Mouse (Mus musculus): Measurements from ENCODE around the gene Vmn1r119. TPM values are rescaled to one million over a fixed set of nuclear protein-coding genes. Genes with fewer than 3 reads are reported as not detected.
"Not testable (repeated sequence)": the region's sequence is repeated elsewhere in the genome, so short reads cannot be mapped to it uniquely, and the experiment has no call there.

Vmn1r119 gene
- total RNA-seq (2021) = not detected
- long read RNA-seq, experiment 1 = 0 reads
- long read RNA-seq, experiment 2 = 0 reads

DNA sequence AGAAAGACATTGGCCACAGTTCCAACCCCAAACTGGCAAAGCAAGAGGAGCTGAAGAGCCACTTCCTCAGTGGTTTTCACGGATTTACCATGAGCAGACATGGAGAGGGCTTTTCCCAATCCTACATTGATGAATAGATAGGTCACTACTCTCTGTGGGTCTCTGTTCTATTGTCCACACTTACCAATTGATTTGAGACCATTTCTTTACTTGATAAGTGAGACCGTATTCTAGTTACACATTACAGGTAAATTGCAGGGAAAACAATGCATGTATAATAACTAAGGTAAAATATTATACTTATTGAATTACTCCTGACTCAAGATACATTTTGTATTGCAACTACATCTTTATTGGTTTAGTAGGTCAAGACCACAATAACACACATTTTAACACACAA lies at the start of gene Vmn1r119:
TSS of gene Vmn1r119 (minus strand) at position 101 of the 400 bp plus-strand sequence.
- H3K4me3 ChIP-seq; intact Hi-C loops (cut with DNase I); H3K27ac ChIP-seq; DNase-seq (ENCODE audit: extremely low spot score in 1 of 2, low spot score in 2 of 2): not testable (repeated sequence)

DNA sequence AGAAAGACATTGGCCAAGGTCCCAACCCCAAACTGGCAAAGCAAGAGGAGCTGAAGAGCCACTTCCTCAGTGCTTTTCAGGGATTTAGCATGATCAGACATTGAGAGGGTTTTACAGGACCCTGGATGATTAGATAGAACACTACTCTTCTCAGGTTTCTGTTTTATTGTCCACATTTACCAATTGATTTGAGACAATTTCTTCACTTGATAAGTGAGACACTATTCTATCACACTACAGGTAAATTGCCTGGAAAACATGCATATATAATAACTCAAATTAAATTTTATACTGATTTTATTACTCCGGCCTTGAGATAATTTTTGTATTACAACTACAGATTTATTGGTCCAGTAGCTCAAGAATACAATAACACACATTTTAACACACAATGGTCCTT lies 41.4 kb upstream of the Vmn1r119 start, which contains the start of gene Vmn1r120:
TSS of gene Vmn1r120 (minus strand) at position 101 of the 400 bp plus-strand sequence.
- H3K27ac ChIP-seq; H3K4me3 ChIP-seq; intact Hi-C loops (cut with DNase I); DNase-seq (ENCODE audit: extremely low spot score in 1 of 2, low spot score in 2 of 2): not testable (repeated sequence)

Other genes starting within 250 kb of the Vmn1r119 start
- not detected for gene Vmn1r112, start 241.3 kb downstream of the Vmn1r119 start, total RNA-seq (2021)
- not detected for gene Vmn1r113, start 225.2 kb downstream of the Vmn1r119 start, total RNA-seq (2021)
- gene Vmn1r114, start 200.3 kb downstream of the Vmn1r119 start, total RNA-seq (2021) = not detected
- not detected for gene Vmn1r115, start 167.5 kb downstream of the Vmn1r119 start, total RNA-seq (2021)
- gene Vmn1r116, start 140.2 kb downstream of the Vmn1r119 start, total RNA-seq (2021) = not detected
- not detected for gene Vmn1r117, start 128.3 kb downstream of the Vmn1r119 start, total RNA-seq (2021)
- not detected for gene Vmn1r118, start 100.1 kb downstream of the Vmn1r119 start, total RNA-seq (2021)
- gene Vmn1r120, start 41.3 kb upstream of the Vmn1r119 start, total RNA-seq (2021) = not detected
- gene Vmn1r121, start 86.1 kb upstream of the Vmn1r119 start, total RNA-seq (2021) = not detected
- not detected for gene Vmn1r122, start 121.7 kb upstream of the Vmn1r119 start, total RNA-seq (2021)
- not detected for gene Vmn1r123, start 149.7 kb upstream of the Vmn1r119 start, total RNA-seq (2021)
- not detected for gene Gm5157, start 178.0 kb upstream of the Vmn1r119 start, total RNA-seq (2021)
- not detected for gene Vmn1r124, start 248.2 kb upstream of the Vmn1r119 start, total RNA-seq (2021)

All from left cerebral cortex, adult 2 months (tissue).